Mouse (Mus musculus) liver, postnatal 0 days (tissue): ENCODE data around the gene Sacm1l.

Source experiments
- CTCF ChIP-seq: sonication (generic); IDR thresholded peaks from 2 replicates; pipeline ENCODE4 v1.5.1; 2016; ENCODE audit warnings: antibody characterized with exemption, low read depth
- EP300 ChIP-seq: IDR thresholded peaks from 2 replicates; pipeline ENCODE4 v1.6.1; 2016; ENCODE audit warnings: antibody characterized with exemption, low read depth, mild to moderate bottlenecking

- TF ChIP-seq CTCF, result no peak
- TF ChIP-seq EP300, result no peak
These were observed 108.7 kb downstream of the Sacm1l start for GRCm38 (mm10) chr9:123638231-123638630.
